ENCODE assay signal across 17 mouse cellular contexts in genomic region chr6:23245121-23245520, GRCm38 (mm10). TPM values are rescaled to one million over a fixed set of nuclear protein-coding genes. Genes with fewer than 3 reads are reported as not detected.
"Had no signal": no experiment of that assay in that cellular context is flagged by ENCODE, and none has a peak within 500 bp of the region (broad histone marks: within the 10 kb centered on the region; RNA-seq: fewer than 3 reads in every experiment).

No protein-coding gene starts in this region.

- H3K36me3 ChIP-seq: limb, embryonic 13.5 days; liver, embryonic 15.5 days; neural tube, embryonic 12.5 days; stomach, embryonic 15.5 days had no signal

- H3K4me1 ChIP-seq: liver, embryonic 15.5 days had no signal

- H3K4me3 ChIP-seq: limb, embryonic 13.5 days; liver, embryonic 15.5 days; neural tube, embryonic 12.5 days; stomach, embryonic 15.5 days had no signal

- H3K9me3 ChIP-seq: limb, embryonic 13.5 days; liver, embryonic 15.5 days; neural tube, embryonic 12.5 days; stomach, embryonic 15.5 days had no signal

- H3K9ac ChIP-seq: limb, embryonic 13.5 days; liver, embryonic 15.5 days; neural tube, embryonic 12.5 days; stomach, embryonic 15.5 days had no signal

- DNase-seq: kidney, adult 9 months; kidney, postnatal 36 days; left cerebral cortex, postnatal 4 days; lung, adult 2 months; spleen, adult 18-20 months; thymus, adult 2 months; thymus, postnatal 36 days had no signal

- H3K4me2 ChIP-seq: limb, embryonic 13.5 days; liver, embryonic 15.5 days; neural tube, embryonic 12.5 days; stomach, embryonic 15.5 days had no signal

- H3K27ac ChIP-seq: kidney, postnatal 0 days; limb, embryonic 13.5 days; liver, embryonic 15.5 days; neural tube, embryonic 12.5 days; stomach, embryonic 15.5 days had no signal

- ATAC-seq: lung, postnatal 0 days had no signal

RNA-seq across cellular contexts. Expression of gene Fezf1, which starts 3.0 kb away (rescaled TPM):
- total RNA-seq: layer of hippocampus, postnatal 10 days; liver, adult 2 months; monocyte, adult 5-6 weeks; neutrophil, adult 5-6 weeks had no signal
- polyA plus RNA-seq: kidney, postnatal 0 days; limb, embryonic 13.5 days; liver, adult 2 months; lung, postnatal 0 days; neural tube, embryonic 12.5 days; stomach, embryonic 15.5 days had no signal
